Mouse (Mus musculus): ENCODE results near the gene Olfr1221.
"Not testable (repeated sequence)": the region's sequence is repeated elsewhere in the genome, so short reads cannot be mapped to it uniquely, and the experiment has no call there.

The Olfr1221 gene

DNA sequence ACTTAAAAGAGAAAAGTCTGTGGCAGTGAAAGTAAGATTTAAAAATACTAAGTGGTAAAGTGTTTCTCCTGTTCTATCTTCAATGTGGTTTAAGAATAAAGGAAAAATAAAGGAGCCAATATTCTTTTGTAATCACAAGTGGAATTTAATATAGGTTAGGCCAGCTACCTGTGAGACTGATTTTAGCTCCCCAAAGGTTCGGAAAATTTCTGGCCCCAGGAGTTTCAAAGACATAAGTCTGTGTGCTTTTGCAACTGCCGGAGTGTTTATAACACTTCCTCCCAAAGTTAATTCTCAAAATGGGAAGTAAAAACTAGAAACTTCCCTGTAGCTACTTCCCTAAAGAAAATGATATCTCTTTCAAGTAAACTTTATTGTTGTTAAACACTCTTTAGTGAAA is at the start of gene Olfr1221:
TSS of gene Olfr1221 (minus strand) at position 101 of the 400 bp plus-strand sequence.
- DNase-seq = no peak

DNA sequence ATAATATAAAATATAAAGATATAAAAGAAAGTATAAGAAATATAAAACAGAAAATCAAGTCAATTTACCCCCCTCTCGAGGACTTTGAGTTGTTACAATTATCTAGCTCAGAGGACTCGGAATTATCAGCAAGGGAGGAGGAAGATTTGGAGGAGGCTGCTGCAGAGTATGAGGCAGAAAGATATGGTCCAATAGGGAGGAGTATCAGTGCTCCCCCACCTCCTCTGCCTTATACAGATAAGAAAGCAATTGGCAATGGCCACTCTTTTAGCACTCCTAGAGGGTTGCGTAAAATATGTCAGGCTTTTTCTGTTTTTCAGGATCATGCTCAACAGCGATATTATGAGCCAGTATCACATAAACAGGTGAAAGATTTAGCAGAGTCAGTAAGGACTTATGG is 47.6 kb upstream of the Olfr1221 start:
- not testable (repeated sequence) for DNase-seq

DNA sequence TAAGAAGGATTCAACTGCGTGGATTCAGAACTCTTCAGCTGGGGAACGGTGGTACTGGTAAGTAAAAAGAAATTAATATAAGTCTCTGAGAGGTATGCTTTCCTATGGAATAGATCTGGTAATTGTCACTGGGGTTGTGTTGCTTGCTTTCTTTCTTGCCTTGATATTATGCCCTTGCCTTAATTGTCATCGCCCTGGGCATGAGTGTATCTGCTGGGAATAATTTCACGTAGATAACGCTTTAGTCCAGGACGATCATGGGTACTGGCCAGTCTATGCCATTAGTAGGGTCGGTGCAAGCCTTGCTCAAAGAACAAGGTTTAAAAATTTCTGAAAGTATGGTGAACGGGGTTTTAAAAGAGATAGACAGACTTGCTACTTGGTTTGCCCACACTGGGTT is 46.9 kb upstream of the Olfr1221 start, which contains the start of gene Olfr1224-ps1:
TSS of gene Olfr1224-ps1 (minus strand) at position 101 of the 400 bp plus-strand sequence.
- DNase-seq = not testable (repeated sequence)

DNA sequence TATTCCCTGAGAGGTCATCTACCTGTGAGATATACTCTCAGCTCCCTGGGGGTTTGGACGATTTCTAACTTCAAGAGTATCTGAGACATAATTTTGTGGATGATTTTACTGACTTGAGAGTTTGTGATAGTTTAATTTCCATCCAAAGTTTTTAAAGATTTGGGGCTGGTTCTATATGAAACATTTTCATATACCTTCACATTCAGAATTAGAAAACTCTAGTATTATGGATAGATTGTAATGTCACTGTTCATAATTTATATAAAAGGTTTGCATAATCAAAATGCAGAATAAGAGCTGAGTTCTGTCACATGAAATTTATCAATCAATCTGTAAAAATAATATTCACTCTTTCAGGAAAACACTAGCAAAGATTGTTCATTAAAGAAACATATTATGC is 34.4 kb upstream of the Olfr1221 start, which contains the start of gene Olfr1223:
TSS of gene Olfr1223 (minus strand) at position 101 of the 400 bp plus-strand sequence.
- DNase-seq = no peak

DNA sequence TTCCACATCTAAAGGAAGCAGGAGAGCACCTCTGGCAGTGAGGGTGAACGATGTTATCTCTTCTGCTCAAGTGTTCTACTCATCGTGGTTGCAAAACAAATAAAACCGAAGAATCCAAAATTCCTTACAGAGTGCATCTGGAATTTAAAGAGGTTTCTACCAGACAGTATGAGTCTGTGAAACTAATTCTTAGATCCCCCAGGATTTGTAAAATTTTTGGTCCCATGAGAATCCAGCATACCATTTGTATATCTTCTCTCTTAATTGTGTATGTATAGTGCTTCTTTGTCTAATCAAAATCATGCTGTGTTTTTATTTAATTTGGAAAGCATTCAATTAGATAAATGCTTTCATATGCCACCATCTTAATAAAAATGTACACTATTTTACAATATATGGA is 15.9 kb upstream of the Olfr1221 start, which contains the start of gene Olfr1222:
TSS of gene Olfr1222 (minus strand) at position 101 of the 400 bp plus-strand sequence.
- DNase-seq = no peak

DNA sequence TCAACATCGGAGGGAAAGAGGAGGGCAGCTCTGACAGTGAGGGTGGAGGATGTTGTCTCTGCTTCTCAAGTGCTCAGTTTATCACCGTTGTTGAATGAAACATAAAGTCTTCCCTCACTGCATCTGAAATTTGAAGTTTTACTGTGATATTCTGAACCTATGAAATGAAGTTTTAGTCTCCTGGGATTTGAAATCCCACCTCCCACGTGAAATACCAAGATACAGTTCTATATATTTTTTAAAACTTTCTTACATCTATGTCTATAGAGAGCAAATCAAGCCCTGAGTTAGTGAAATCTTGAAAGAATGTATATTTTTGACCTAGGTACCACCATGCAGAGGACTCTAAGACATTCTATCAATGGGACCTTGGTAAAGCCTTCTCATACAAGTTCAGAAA is 10.3 kb downstream of the Olfr1221 start, which contains the start of gene Olfr1220:
TSS of gene Olfr1220 (minus strand) at position 101 of the 400 bp plus-strand sequence.
- no peak for DNase-seq

DNA sequence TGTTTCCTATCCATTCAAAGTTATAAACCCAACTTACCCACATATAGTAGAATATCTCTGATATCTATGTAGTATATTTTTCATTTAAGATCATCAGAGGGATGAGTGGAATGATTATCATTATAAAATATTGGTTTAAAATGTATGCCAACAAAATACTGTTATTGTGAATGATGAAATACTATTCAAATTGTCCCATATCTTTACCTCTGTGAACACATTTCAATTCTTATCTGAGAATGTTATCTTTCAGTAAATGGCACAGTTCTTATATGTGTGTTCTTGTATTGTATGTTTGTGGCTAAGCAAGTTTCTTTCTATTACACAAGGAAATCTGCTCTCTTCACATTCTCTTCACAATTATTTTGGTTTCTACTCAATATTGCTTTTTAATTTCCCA is 11.4 kb downstream of the Olfr1221 start:
- no peak for DNase-seq

DNA sequence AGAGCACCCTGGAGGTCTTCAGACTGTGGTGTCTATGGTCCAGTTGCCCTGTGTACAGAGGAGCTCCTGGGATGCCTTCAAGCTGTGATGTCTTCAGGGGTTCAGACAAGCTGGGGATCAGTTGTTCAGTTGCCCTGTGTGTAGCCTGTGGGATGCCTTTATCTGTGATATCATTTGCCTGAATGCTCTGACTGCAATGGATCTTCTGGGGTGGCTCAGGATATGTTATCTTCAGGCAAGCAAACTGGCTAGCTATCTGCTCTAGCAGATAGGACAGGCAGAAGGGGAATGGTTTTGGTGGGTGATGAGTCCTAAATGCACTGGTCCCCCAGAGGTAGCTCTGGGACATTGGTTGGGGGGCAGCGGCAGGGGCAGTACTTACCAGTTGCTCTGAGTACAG is 23.2 kb downstream of the Olfr1221 start:
- DNase-seq = no peak

DNA sequence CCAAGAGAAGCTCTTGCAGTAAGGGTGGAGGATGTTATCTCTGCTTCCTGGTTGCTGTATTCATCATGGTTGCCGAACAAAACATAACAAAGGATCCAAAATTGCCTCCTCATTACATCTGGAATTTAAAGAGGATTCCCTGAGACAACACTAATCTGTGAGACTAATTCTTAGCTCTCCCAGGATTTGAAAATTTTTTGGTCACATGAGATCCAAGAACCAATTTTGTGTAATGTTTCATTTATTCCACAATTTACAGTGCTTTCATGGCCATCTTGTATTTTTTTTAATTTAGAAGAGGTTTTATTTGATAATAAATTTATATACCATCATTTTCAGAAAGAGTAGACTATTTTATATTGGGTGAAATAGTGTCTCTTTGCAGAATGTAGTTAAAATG is 33.7 kb downstream of the Olfr1221 start, which contains the start of gene Olfr1219:
TSS of gene Olfr1219 (minus strand) at position 101 of the 400 bp plus-strand sequence.
- no peak for DNase-seq

DNA sequence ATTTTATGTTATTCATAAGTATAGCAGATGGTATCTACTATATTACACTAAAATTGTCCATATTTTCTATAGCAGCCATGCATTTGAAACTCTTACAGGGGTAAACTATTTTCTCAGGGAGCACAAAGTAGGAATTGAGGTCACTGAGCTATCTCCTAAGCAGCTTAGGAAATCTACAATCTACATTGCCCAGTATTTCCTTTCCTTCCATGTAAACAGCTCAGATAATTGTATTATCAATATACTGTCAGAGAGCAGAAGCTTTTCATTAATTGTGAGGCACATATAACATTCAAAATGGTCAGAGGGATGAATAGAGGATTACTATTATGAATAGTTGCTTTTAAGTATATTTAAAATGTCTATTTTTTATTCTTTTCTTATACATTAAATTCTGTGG is 35.6 kb downstream of the Olfr1221 start:
- no peak for DNase-seq

DNA sequence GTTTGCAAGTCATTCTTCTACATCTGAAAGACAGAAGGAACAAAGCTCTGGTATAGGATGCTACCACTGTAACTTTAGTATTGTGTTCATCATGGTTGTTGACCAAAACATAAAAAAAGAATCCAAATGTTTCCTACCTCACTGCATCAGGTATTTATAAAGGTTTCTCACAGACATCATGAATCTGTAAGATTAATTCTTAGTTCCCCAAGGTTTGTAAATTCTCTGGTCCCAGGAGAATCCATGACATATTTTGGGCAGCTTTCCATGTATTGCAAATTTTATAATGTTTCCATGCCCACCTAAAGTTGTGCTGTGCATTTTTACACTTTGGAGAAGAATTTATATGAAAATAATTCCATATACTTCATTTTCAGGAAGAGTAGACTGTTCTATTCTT is 56.0 kb downstream of the Olfr1221 start, which contains the start of gene Olfr1218:
TSS of gene Olfr1218 (minus strand) at position 101 of the 400 bp plus-strand sequence.
- no peak for DNase-seq
